Mouse (Mus musculus): Measurements from ENCODE around the gene Slco1a5.

The Slco1a5 gene

DNA sequence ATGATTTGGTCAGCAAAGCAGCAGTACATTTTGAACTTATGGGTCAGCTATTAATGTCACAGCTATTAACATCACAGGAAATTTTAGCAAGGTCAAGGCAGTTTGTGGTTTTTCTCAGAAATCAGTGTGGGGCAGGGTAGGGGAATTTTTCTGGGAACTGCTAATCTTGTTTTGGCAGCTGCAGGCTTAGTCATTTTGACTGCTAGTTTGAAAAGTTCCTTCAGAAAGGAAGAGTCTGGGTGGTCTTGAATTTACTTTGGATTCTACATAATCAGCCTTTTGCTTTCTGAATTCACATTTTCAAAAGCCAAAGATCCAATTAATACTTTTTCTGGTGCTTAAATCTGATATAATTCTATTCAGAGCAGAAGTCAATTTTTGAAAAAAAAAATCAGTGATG, 113.0 kb downstream of the Slco1a5 start:
- H3K36me3 ChIP-seq (ENCODE audit: control insufficient read depth, insufficient read depth, low read length, poor library complexity, severe bottlenecking): no peaks in the 10 kb centered on the region
- no peaks in the 10 kb centered on the region for H3K27me3 ChIP-seq (ENCODE audit: control insufficient read depth, insufficient read depth, low read length, poor library complexity, severe bottlenecking)
- DNase-seq (ENCODE audit: low read depth, low spot score): no peak

DNA sequence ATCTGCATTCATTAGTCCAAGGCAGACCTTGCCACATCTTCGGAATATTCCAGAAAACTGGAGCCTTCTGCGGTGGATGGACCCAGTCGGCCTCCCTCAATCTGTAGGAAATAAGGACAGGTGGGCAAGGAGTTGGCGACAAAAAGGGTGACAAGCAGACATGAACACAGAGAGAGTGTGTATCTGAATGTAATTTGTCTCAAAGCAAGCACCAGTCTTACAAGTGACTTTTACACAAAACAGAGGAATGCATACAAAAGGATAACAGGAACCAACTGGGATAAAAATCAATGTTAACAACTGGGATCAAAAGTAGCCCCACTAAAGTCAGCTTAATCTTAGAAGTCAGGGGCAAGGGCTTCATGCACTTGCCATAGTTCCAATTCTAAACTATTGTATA, 114.4 kb downstream of the Slco1a5 start, which contains the start of gene Slco1a6:
Slco1a6 (minus strand) TSS at position 101 of the 400 bp plus-strand sequence.
- H3K27me3 ChIP-seq (ENCODE audit: control insufficient read depth, insufficient read depth, low read length, poor library complexity, severe bottlenecking): no peaks in the 10 kb centered on the region
- no peaks in the 10 kb centered on the region for H3K36me3 ChIP-seq (ENCODE audit: control insufficient read depth, insufficient read depth, low read length, poor library complexity, severe bottlenecking)
- no peak for DNase-seq (ENCODE audit: low read depth, low spot score)

DNA sequence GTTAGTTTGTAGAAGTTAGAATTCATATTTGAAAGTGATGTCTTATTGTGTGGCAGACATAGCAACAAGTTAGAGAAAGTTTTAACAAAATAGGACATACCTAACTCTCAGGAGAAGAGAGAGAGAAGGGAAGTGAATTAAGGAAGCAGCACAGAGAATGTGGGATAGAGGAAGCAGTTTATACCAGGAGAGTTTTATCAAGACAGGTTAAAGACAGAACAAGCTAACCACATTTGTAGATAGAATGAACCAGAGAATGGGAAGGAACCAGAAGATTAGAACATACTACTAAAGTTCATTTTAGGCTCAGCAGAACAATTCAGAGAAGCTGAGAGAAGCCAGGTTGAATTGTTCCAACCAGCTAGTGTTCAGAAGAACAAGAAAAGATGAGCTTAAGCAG, 122.3 kb downstream of the Slco1a5 start:
- Histone ChIP-seq H3K27me3 (ENCODE audit: control insufficient read depth, insufficient read depth, low read length, poor library complexity, severe bottlenecking) (no peaks in the 10 kb centered on the region), H3K36me3 (ENCODE audit: control insufficient read depth, insufficient read depth, low read length, poor library complexity, severe bottlenecking) (no peaks in the 10 kb centered on the region)
- DNase-seq (ENCODE audit: low read depth, low spot score): no peak

DNA sequence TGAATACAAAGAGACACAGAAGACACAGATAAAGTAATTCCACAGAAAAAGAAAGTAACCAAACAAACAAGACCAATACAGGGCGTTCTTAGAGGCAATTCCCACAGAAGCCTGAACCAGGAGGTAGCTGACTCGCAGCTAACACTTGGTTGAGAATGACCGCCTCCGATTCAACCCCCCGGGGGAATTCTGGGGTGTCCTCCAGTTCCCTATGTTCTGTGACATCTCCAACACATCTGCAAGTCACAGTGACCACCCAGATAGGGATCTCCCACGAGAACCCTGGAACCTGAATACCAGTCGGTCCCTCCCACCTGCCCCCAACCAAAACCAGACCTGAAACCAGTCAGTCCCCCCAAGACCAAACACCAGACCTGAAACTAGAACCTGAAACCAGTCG, 128.5 kb downstream of the Slco1a5 start:
- Histone ChIP-seq H3K36me3 (ENCODE audit: control insufficient read depth, insufficient read depth, low read length, poor library complexity, severe bottlenecking) (no peaks in the 10 kb centered on the region), H3K27me3 (ENCODE audit: control insufficient read depth, insufficient read depth, low read length, poor library complexity, severe bottlenecking) (no peaks in the 10 kb centered on the region)
- no peak for DNase-seq (ENCODE audit: low read depth, low spot score)

DNA sequence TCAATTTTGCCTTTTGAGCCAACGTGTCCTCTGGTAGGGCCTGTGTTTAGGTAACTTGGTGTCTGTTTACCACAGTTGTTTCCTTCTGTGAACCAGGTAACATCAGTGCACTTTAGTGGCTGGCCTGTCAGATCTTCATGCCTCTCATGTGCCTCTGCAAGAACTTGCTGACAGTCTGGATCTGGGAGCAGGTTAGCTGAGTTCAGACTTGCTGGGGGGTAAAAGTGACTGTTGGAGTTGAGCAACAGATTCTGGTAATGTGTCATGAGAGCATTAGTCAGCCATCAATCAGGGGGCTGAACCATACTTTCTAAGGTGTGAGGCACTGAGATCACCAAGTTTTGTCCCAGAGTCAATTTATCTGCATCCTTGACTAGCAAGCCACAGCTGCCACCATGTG, 130.8 kb downstream of the Slco1a5 start:
- H3K36me3 ChIP-seq (ENCODE audit: control insufficient read depth, insufficient read depth, low read length, poor library complexity, severe bottlenecking): no peaks in the 10 kb centered on the region
- H3K27me3 ChIP-seq (ENCODE audit: control insufficient read depth, insufficient read depth, low read length, poor library complexity, severe bottlenecking): no peaks in the 10 kb centered on the region
- DNase-seq (ENCODE audit: low read depth, low spot score): no peak

DNA sequence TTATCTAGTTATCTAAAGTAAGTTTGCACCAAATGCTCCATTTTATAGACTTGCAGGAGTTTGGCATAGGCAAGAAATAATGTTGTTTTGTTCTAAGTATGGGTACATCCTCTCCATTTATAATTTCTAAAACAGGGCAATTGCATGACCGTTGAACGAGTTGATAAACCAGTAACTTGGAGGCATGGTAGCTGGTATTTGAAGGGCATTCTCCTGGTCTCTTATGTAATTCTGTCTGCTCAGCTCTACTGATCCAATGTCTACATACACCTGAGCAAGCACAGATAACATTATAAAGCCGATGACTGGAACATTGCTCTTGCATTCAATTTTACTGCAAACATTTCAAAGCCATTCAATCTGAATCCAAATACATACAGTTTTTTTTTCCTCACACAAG, 135.4 kb downstream of the Slco1a5 start:
- no peak for DNase-seq (ENCODE audit: low read depth, low spot score)
- H3K36me3 ChIP-seq (ENCODE audit: control insufficient read depth, insufficient read depth, low read length, poor library complexity, severe bottlenecking): no peaks in the 10 kb centered on the region
- no peaks in the 10 kb centered on the region for H3K27me3 ChIP-seq (ENCODE audit: control insufficient read depth, insufficient read depth, low read length, poor library complexity, severe bottlenecking)

DNA sequence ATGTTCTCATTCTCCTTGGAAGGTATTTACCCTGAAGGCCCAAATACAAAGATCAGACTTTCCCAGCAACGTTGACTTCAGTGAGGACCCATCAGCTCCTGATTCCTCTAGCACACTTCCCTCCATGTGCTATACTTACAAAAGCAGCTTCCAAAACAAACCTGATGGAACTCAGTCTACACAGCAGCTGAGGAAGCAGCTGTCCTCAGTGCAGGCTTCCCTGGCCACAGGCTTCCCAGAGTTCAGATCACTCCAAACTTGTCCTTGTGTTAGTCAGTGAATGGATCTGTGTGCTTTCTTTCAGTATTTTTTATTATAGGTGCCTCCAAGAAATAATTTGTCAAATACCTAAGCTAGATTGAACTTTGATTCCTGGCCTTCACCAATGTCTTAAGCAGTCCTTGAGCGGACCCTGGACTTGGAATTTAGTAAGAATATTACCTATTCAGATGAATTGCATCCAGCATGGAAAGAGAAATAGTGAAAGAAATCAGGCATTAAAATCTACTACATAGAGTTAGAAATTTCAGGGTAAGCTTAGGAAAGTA, 136.8 kb downstream of the Slco1a5 start:
- Histone ChIP-seq H3K27me3 (ENCODE audit: control insufficient read depth, insufficient read depth, low read length, poor library complexity, severe bottlenecking) (no peaks in the 10 kb centered on the region), H3K36me3 (ENCODE audit: control insufficient read depth, insufficient read depth, low read length, poor library complexity, severe bottlenecking) (no peaks in the 10 kb centered on the region)
- no peak for DNase-seq (ENCODE audit: low read depth, low spot score)

All from splenic B cell, adult 2 months (primary cell).